Mouse (Mus musculus): ENCODE data around the gene Acd. TPM values are rescaled to one million over a fixed set of nuclear protein-coding genes. Genes with fewer than 3 reads are reported as not detected.

The Acd gene
- polyA plus RNA-seq, 1 experiment from 2014 or later, result 89.4 TPM

DNA sequence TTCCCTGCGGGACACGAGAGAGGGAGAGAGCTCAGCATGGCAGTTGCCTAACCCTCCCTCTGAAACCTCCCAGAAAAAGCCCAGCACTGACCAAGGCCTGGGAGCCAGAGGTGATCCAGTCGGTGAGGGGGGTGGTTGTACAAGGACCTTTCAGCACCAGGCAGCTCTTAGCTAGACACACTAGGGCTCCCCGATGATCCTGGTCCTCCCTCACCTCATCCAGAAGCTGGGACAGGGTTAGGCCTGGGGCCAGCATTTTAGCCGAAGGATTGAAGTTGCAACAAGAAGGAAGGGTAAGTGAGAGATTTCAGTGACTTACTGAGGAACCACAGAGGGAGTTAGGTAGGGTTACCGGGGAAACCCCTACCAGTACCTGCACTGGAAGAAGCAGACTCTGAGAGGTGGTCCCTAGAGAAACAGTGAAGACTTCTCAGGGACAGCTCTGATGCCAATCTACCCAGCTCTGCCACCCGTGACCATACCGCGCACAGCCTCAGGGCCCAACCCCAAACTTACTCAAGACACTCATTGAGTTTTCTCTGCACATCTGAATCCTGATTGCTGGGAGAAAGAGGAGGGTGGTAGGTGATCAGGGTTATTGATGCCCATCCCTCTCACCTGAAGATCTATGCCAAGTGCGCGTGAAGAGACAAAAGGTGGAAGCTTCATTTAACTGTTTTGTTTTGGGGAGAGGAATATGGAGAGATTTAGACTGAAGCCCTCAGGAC is 1.2 kb downstream of the Acd start:
- Histone ChIP-seq H3K27ac (replicated peaks) (no peak overlapping the region), H3K4me1 (peaks cover 52% of the 10 kb centered on the region), H3K9ac (replicated peaks) (peak overlapping the region; percentile 72; the same call in 1 of the 2 replicates), H3K9me3 (replicated peaks) (no peaks in the 10 kb centered on the region), H3K4me3 (replicated peaks) (peak overlapping the region; percentile 73), H3K4me2 (peak overlapping the region; percentile 96), H3K36me3 (peaks cover 45% of the 10 kb centered on the region), H3K27me3 (replicated peaks) (no peaks in the 10 kb centered on the region)
- ATAC-seq (ENCODE audit: low FRiP score), result no peak
- 89% methylated on average over 11 of the region's 11 CpGs for WGBS

DNA sequence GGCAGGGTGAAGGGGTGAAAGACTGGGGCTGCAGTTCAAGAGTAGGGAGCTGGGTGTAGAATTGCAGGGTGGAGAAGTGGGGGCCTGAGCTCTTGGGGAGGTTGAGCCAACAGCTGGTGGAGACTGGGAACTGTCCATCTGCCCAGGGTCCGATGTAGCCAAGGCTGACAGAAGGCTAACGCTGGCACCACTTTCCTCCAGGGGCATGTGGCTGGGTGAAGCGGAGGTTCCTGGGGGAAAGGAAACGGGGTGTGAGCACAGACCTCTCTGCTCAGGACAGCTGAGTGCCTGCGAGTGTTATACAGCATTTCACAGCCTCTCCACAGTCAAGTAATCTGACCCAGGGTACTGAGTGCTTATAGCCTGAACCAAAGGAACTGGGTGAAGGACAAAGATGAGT is 2.2 kb downstream of the Acd start:
- Histone ChIP-seq H3K4me1 (peaks cover 60% of the 10 kb centered on the region), H3K36me3 (peaks cover 37% of the 10 kb centered on the region), H3K4me3 (replicated peaks) (no peak overlapping the region), H3K9ac (replicated peaks) (0 out of 2 replicates have a peak overlapping the region, but pooled peaks have one; percentile 1), H3K27ac (replicated peaks) (no peak overlapping the region), H3K4me2 (no peak overlapping the region), H3K9me3 (replicated peaks) (no peaks in the 10 kb centered on the region), H3K27me3 (replicated peaks) (no peaks in the 10 kb centered on the region)
- ATAC-seq (ENCODE audit: low FRiP score), result no peak
- 88% methylated on average over 5 of the region's 5 CpGs for WGBS

DNA sequence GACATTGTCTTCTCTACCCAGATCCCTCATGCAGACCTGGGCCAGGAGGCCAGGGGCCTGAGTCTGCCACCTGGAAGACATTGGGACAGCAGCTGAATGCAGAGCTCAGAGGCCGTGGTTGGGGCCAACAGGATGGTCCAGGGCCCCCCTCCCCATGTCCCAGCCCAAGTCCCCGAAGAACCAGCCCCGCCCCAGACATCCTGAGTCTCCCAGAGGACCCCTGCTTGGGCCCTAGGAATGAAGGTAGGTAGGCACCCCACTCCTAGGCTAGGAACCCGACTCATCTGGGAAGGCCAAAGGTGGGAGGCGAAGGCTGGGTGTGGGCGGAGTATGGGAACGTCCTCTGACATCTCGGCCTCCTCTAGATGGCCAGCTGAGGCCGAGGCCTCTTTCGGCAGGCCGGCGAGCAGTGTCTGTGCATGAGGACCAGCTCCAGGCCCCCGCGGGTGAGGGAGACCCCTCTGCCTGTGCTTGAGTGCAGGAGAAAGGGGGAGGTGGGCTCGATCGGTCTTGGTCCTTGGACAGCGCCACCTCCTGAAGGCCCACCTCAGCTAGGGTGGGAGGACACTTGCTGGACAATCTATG is 3.6 kb downstream of the Acd start:
- no peak for ATAC-seq (ENCODE audit: low FRiP score)
- H3K27ac ChIP-seq (replicated peaks), result no peak overlapping the region
- H3K4me1 ChIP-seq, result peaks cover 54% of the 10 kb centered on the region
- no peak overlapping the region for H3K4me2 ChIP-seq
- no peak overlapping the region for H3K4me3 ChIP-seq (replicated peaks)
- 93% methylated on average over 17 of the region's 17 CpGs for WGBS
- H3K36me3 ChIP-seq, result peaks cover 29% of the 10 kb centered on the region
- H3K27me3 ChIP-seq (replicated peaks), result no peaks in the 10 kb centered on the region
- no peak overlapping the region for H3K9ac ChIP-seq (replicated peaks)
- H3K9me3 ChIP-seq (replicated peaks), result no peaks in the 10 kb centered on the region

- WGBS, result 85% methylated on average over 30 of the region's 30 CpGs
- no peak for ATAC-seq (ENCODE audit: low FRiP score)
- peak overlapping the region; percentile 72 for H3K4me3 ChIP-seq (replicated peaks)
Observed at GRCm38 (mm10) chr8:105695080-105695780, 5.7 kb downstream of the Acd start.

GRCm38 (mm10) chr8:105694051-105694799 is 6.7 kb downstream of the Acd start:
- H3K27me3 ChIP-seq (replicated peaks), result no peaks in the 10 kb centered on the region
- no peaks in the 10 kb centered on the region for H3K9me3 ChIP-seq (replicated peaks)
- peak overlapping the region; percentile 72 for H3K4me3 ChIP-seq (replicated peaks)
- peak overlapping the region; percentile 85 for H3K4me2 ChIP-seq
- H3K9ac ChIP-seq (replicated peaks), result peak overlapping the region; percentile 82
- WGBS, result 10% methylated on average over 40 of the region's 40 CpGs
- peak overlapping the region; percentile 93 for H3K27ac ChIP-seq (replicated peaks)
- peak; percentile 67 for ATAC-seq (ENCODE audit: low FRiP score)
- H3K36me3 ChIP-seq, result peaks cover 29% of the 10 kb centered on the region
- peaks cover 34% of the 10 kb centered on the region for H3K4me1 ChIP-seq

More at GRCm38 (mm10) chr8:105695080-105695780, 5.7 kb downstream of the Acd start:
- H3K27me3 ChIP-seq (replicated peaks), result no peaks in the 10 kb centered on the region
- peaks cover 29% of the 10 kb centered on the region for H3K36me3 ChIP-seq
- H3K9ac ChIP-seq (replicated peaks), result peak overlapping the region; percentile 82
- H3K9me3 ChIP-seq (replicated peaks), result no peaks in the 10 kb centered on the region
- H3K4me1 ChIP-seq, result peaks cover 44% of the 10 kb centered on the region
- H3K27ac ChIP-seq (replicated peaks), result peak overlapping the region; percentile 93; the same call in 1 of the 2 replicates
- peak overlapping the region; percentile 85 for H3K4me2 ChIP-seq

GRCm38 (mm10) chr8:105693648-105694047 is 7.3 kb downstream of the Acd start:
- WGBS, result 3% methylated on average over 30 of the region's 30 CpGs
- peak overlapping the region; percentile 82 for H3K9ac ChIP-seq (replicated peaks)
- peak overlapping the region; percentile 72 for H3K4me3 ChIP-seq (replicated peaks)
- H3K4me1 ChIP-seq, result peaks cover 34% of the 10 kb centered on the region
- peak overlapping the region; percentile 85 for H3K4me2 ChIP-seq
- no peaks in the 10 kb centered on the region for H3K27me3 ChIP-seq (replicated peaks)
- peaks cover 27% of the 10 kb centered on the region for H3K36me3 ChIP-seq
- peak; percentile 85 for ATAC-seq (ENCODE audit: low FRiP score)
- H3K27ac ChIP-seq (replicated peaks), result peak overlapping the region; percentile 93
- no peaks in the 10 kb centered on the region for H3K9me3 ChIP-seq (replicated peaks)

DNA sequence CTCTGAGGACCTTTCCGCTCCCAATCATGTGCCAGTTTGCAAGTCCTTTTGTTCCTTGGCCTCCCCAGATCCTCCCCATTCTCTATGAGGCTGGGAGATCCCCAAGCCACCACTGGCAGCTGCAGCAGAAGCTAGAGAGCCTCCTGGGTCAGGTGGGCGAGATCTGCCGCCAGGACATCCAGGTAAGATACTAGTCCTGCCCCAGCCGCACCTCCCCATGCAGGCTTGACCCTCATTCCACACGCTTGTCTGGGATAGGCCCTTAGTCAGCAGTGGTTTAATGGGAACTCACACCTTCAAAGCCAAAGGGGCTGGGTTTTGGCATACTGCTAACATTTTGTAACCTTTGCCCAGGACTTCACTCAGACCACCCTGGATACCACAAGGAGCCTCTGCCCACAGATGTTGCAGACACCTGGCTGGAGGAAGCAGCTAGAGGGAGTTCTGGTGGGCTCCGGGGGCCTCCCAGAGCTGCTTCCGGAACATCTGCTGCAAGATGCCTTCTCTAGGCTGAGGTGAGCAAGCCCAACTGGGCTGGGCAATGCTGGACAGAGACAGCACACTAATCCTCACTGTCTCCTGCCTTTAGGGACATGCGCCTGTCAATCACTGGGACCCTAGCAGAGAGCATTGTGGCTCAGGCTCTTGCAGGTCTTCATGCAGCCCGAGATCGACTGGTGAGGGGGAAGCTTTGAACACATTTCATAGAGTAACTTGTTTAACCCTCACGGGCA is 8.3 kb downstream of the Acd start:
- WGBS, result 97% methylated on average over 11 of the region's 11 CpGs
- peaks cover 34% of the 10 kb centered on the region for H3K4me1 ChIP-seq
- H3K4me3 ChIP-seq (replicated peaks), result no peak overlapping the region
- no peak overlapping the region for H3K9ac ChIP-seq (replicated peaks)
- H3K9me3 ChIP-seq (replicated peaks), result no peaks in the 10 kb centered on the region
- 0 out of 2 replicates have a peak overlapping the region, but pooled peaks have one; percentile 93 for H3K27ac ChIP-seq (replicated peaks)
- peaks cover 17% of the 10 kb centered on the region for H3K36me3 ChIP-seq
- no peak for ATAC-seq (ENCODE audit: low FRiP score)
- no peaks in the 10 kb centered on the region for H3K27me3 ChIP-seq (replicated peaks)
- H3K4me2 ChIP-seq, result no peak overlapping the region

DNA sequence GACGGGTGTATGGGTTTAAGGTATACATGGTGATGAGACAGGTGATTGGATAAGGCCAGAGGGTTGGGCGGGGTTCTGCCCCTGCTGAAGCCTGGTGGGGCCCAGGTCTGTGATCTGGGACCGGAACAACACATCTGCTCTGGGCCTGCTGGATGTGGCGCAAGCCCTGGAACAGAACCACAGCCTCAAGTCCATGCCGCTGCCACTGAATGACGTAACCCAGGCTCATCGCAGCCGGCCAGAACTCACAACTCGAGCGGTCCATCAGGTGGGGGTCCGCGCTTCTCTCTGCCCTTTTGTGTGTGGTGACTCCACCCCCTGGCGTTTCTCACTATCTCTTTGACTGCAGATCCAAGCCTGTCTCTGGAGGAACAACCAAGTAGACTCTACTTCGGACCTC is 9.9 kb downstream of the Acd start:
- no peak overlapping the region for H3K27ac ChIP-seq (replicated peaks)
- H3K4me2 ChIP-seq, result no peak overlapping the region
- H3K4me1 ChIP-seq, result peaks cover 27% of the 10 kb centered on the region
- 0 out of 2 replicates have a peak, but pooled peaks cover under 1% of the 10 kb centered on the region for H3K36me3 ChIP-seq
- no peak overlapping the region for H3K9ac ChIP-seq (replicated peaks)
- no peaks in the 10 kb centered on the region for H3K27me3 ChIP-seq (replicated peaks)
- no peak overlapping the region for H3K4me3 ChIP-seq (replicated peaks)
- WGBS, result 89% methylated on average over 14 of the region's 14 CpGs
- no peak for ATAC-seq (ENCODE audit: low FRiP score)
- no peaks in the 10 kb centered on the region for H3K9me3 ChIP-seq (replicated peaks)

GRCm38 (mm10) chr8:105689983-105690360 is 10.9 kb downstream of the Acd start:
- no peak overlapping the region for H3K9ac ChIP-seq (replicated peaks)
- peaks cover 22% of the 10 kb centered on the region for H3K4me1 ChIP-seq
- no peak for ATAC-seq (ENCODE audit: low FRiP score)
- H3K27me3 ChIP-seq (replicated peaks), result no peaks in the 10 kb centered on the region
- no peak overlapping the region for H3K4me3 ChIP-seq (replicated peaks)
- no peaks in the 10 kb centered on the region for H3K36me3 ChIP-seq
- WGBS, result 92% methylated on average over 9 of the region's 9 CpGs
- H3K9me3 ChIP-seq (replicated peaks), result no peaks in the 10 kb centered on the region
- H3K27ac ChIP-seq (replicated peaks), result no peak overlapping the region
- H3K4me2 ChIP-seq, result no peak overlapping the region

- ATAC-seq (ENCODE audit: low FRiP score), result no peak
- Histone ChIP-seq H3K4me3 (replicated peaks) (no peak overlapping the region), H3K9ac (replicated peaks) (no peak overlapping the region), H3K9me3 (replicated peaks) (no peaks in the 10 kb centered on the region), H3K4me1 (peaks cover 17% of the 10 kb centered on the region), H3K27me3 (replicated peaks) (no peaks in the 10 kb centered on the region), H3K4me2 (no peak overlapping the region), H3K27ac (replicated peaks) (no peak overlapping the region), H3K36me3 (no peaks in the 10 kb centered on the region)
- WGBS, result 69% methylated on average over 35 of the region's 35 CpGs
Observed at GRCm38 (mm10) chr8:105689256-105689982, 11.5 kb downstream of the Acd start.

Measured in neural tube, embryonic 15.5 days (tissue).